Mouse (Mus musculus): ENCODE measurements at regions not wholly inside any gene's neighbourhood (a gene's known extent, or its start where the extent isn't known, plus 50 kb on each side); places are given as distances from the start of the nearest gene placed in this dataset.

DNA sequence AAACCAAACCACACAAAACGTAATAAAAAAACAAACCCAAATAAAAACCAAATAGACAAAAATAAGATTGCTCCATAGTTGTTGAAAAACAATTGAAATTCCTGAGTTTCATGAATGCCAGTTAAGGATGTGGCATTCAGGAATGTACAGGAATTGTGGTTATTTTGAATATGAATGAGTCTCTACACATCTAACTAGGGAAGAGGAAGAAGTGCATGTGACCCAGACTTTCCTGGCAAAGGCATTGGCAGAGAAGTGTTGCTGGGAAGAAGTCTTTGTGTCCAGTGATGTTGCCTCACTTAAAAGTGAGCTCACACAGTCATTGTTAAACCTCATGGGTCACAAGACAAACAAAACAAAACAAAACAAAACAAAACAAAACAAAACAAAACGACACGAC, 538.7 kb downstream of the Olfm4 start:
- no peaks in the 10 kb centered on the region for H3K4me1 ChIP-seq
- 90% methylated on average over 3 of the region's 3 CpGs for whole genome bisulfite sequencing
- H3K27ac ChIP-seq: no peak overlapping the region
- no peak overlapping the region for H3K4me3 ChIP-seq
- no peak for DNase-seq (ENCODE audit: low spot score)
- no peaks in the 10 kb centered on the region for H3K27me3 ChIP-seq (ENCODE audit: low read depth, poor library complexity, severe bottlenecking)
- no peaks in the 10 kb centered on the region for H3K36me3 ChIP-seq
- H3K9me3 ChIP-seq (replicated peaks): no peaks in the 10 kb centered on the region

DNA sequence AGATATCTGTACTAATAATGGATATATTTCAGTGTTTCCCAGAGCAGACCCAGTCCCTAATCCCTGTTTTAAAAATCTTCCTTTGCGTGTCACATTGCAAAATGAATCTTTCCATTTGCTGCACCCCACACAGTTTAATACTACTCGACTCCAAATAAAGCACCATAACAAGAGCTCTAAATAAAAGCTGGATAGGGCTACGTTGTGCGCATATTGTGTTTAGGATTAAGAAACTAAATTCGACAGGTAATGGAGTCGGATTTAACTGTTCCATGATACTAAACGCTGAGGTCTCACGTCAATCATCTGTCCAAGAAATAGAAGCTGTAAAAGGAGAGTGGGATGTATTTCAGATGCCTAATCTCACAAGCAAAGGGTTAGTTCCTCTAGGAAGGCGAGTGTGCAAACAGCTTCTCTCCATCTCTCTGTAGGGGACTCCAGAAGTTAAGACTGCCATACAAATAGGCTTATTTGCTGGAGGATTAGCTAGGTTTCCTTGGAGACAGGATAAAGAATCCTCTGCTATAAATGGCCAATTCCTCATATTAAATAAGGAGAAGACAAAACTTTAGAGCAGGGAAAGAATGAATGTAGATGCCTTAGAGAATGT, 544.6 kb downstream of the Olfm4 start:
- Histone ChIP-seq H3K9me3 (replicated peaks) (no peaks in the 10 kb centered on the region), H3K36me3 (no peaks in the 10 kb centered on the region), H3K27me3 (ENCODE audit: low read depth, poor library complexity, severe bottlenecking) (no peaks in the 10 kb centered on the region), H3K4me1 (no peaks in the 10 kb centered on the region), H3K4me3 (no peak overlapping the region), H3K27ac (no peak overlapping the region)
- DNase-seq (ENCODE audit: low spot score): no peak
- WGBS: 80% methylated on average over 9 of the region's 9 CpGs

DNA sequence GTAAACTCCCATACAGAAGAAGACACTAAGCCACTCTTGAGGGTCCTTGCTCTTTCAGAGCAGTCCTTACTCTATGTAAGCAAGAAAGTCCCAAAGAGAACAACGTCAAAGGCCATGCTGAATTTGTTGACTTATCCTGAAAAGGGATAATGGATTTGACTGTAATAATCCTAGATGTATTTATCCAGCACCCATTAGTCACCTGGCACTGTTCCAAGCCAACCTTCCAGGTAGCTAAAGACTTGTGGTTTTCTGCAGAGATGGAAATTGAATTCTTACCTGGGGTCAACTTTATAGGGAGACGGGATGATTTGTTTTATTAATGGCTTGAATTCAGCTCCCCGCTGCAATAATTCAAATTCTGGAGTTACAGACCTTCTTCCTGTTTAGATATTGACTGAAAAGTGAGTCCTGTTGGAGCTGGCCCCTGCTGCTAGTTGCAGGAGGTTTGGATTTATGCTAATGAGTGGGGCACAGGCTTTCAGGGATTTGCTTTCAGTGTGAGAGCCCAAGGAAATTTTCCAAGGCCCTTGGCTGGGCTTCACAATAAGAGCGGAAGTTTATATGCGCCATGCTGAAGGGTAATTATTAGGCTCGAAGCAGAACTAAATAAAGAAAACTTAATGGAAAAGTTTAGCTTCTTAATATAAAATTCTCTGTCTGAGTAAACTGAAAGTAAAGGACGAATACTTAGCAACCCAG, 552.3 kb downstream of the Olfm4 start:
- H3K27ac ChIP-seq: no peak overlapping the region
- no peaks in the 10 kb centered on the region for H3K27me3 ChIP-seq (ENCODE audit: low read depth, poor library complexity, severe bottlenecking)
- no peaks in the 10 kb centered on the region for H3K36me3 ChIP-seq
- no peaks in the 10 kb centered on the region for H3K4me1 ChIP-seq
- H3K9me3 ChIP-seq (replicated peaks): no peaks in the 10 kb centered on the region
- DNase-seq (ENCODE audit: low spot score): no peak
- 65% methylated on average over 7 of the region's 7 CpGs for WGBS
- H3K4me3 ChIP-seq: no peak overlapping the region

DNA sequence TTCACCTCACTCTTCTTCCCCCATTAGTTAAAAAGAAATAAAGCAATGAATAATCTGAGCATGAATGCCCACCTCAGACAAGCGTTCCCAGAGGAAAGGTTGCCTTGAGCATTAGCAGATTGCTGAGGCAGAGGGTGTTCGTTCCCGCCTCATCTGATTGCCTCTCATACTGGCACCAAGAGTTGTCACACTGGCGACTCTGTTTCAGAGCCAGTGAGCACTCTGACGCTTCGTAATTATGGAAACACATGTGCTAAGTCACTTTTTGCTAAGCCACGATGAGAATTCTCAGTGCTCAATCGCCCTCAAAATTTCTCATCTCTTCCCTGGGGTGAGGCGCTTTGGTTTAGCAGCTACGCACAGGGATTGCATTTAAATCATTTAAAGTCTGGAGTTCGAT, 576.1 kb downstream of the Olfm4 start:
- 84% methylated on average over 11 of the region's 11 CpGs for WGBS
- Histone ChIP-seq H3K4me3 (no peak overlapping the region), H3K27me3 (ENCODE audit: low read depth, poor library complexity, severe bottlenecking) (no peaks in the 10 kb centered on the region), H3K9me3 (replicated peaks) (no peaks in the 10 kb centered on the region), H3K27ac (no peak overlapping the region), H3K36me3 (no peaks in the 10 kb centered on the region), H3K4me1 (no peaks in the 10 kb centered on the region)
- DNase-seq (ENCODE audit: low spot score): no peak

All from limb, embryonic 10.5 days (tissue).